ENCODE assay signal across 13 mouse cellular contexts in the genomic region with DNA sequence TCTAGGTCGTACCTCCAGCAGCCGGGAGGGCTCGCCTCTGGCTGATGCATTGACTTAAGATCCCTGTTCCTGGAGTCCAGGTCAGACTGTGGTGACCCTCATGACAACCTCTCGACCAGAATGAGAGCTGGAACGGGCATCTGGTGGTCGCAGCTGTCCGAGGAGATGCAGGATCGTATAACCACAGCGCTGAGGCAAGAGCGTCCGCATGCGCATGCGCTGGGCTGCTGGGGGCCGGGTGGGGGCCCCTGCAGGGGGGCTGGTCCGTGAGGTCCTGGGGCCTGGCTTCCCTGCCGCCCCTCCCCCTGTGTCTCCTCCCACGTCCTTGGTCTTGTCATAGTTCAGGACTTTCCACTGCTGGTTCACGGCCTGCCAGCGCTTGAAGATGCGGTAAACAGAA. TPM values are rescaled to one million over a fixed set of nuclear protein-coding genes. Genes with fewer than 3 reads are reported as not detected.
DNase-seq lines count a peak whose midpoint lies in the region.
"Had no signal": no experiment of that assay in that cellular context is flagged by ENCODE, and none has a peak within 500 bp of the region (broad histone marks: within the 10 kb centered on the region; RNA-seq: fewer than 3 reads in every experiment).

No protein-coding gene starts in this region.

- intact Hi-C loops in heart, postnatal 10 days (cut with DNase I), result no loop called here

- DNase-seq in cerebellum, adult 9-10 months, result peak; percentile 43
- no peak for DNase-seq in cerebellum, postnatal 4 days (ENCODE audit: low spot score in 2 of 2)
- DNase-seq in heart, adult 11 months, result peak; percentile 92
- DNase-seq in heart, postnatal 10 days, result no peak
- peak; percentile 13 for DNase-seq in ZHBTc4 (ENCODE audit: low read depth, low spot score)
- DNase-seq in testis, postnatal 10 days (ENCODE audit: low spot score), result no peak
- DNase-seq in adrenal gland, postnatal 25 days, result no peak
- DNase-seq: adrenal gland, adult 2 months; adrenal gland, postnatal 10 days; adrenal gland, postnatal 36 days; cerebellum, adult 11 months; cerebellum, postnatal 10 days; cerebellum, postnatal 36 days had no signal

RNA-seq across cellular contexts. Expression of a gene that starts 3.5 kb away (rescaled TPM):
- total RNA-seq in heart, postnatal 10 days (2021), result 1 to 10 TPM; 1.7 to 2.9 TPM
- 8.6 and 10.9 TPM in 2 replicates for total RNA-seq in adrenal gland, postnatal 25 days (2021)

RNA-seq across cellular contexts. Expression of a gene that starts 6.8 kb away (rescaled TPM):
- 100 to 1,000 TPM; 154 to 196 TPM for total RNA-seq in heart, postnatal 10 days (2021)
- 218 and 247 TPM in 2 replicates for total RNA-seq in adrenal gland, postnatal 25 days (2021)

RNA-seq across cellular contexts. Expression of a gene that starts 8.4 kb away (rescaled TPM):
- total RNA-seq in heart, postnatal 10 days (2021), result under 1 TPM; 0.22 to 0.29 TPM
- 0.33 TPM in 1 of 2 replicates, not detected in the other for total RNA-seq in adrenal gland, postnatal 25 days (2021)

RNA-seq across cellular contexts. Expression of a gene that starts 13.6 kb away (rescaled TPM):
- total RNA-seq in heart, postnatal 10 days (2021), result 10 to 100 TPM; 50.0 to 53.8 TPM
- total RNA-seq in adrenal gland, postnatal 25 days (2021), result 103 and 108 TPM in 2 replicates

RNA-seq across cellular contexts. Expression of a gene that starts 15.2 kb away (rescaled TPM):
- total RNA-seq in heart, postnatal 10 days (2021), result under 1 TPM; 0.12 to 0.17 TPM
- 0.49 TPM in 1 of 2 replicates, not detected in the other for total RNA-seq in adrenal gland, postnatal 25 days (2021)

Comparison
In these comparisons a context has a peak if more than half of its experiments do, and no peak if none do; other contexts are left out.
1. DNase-seq: peak in cerebellum, adult 9-10 months (single experiment), heart, adult 11 months (single experiment) and ZHBTc4 (single experiment); none in cerebellum, postnatal 4 days (0 of 2), heart, postnatal 10 days (0 of 2), testis, postnatal 10 days (single experiment) and adrenal gland, postnatal 25 days (single experiment).